Mouse (Mus musculus): ENCODE data around the gene Gm45753. TPM values are rescaled to one million over a fixed set of nuclear protein-coding genes. Genes with fewer than 3 reads are reported as not detected.

Gm45753 gene
- not detected for total RNA-seq (2023)

GRCm38 (mm10) chr8:45308366-45308765, at the start of gene Gm45753:
Gm45753 (minus strand) TSS chr8:45308466.

GRCm38 (mm10) chr8:45332685-45333409, 24.6 kb upstream of the Gm45753 start, which contains the start of gene Cyp4v3:
Cyp4v3 (minus strand) TSS chr8:45333216.

GRCm38 (mm10) chr8:45294687-45295086, 13.6 kb downstream of the Gm45753 start, which contains the start of gene Klkb1:
Klkb1 (minus strand) TSS chr8:45294859.

GRCm38 (mm10) chr8:45261920-45262319, 46.3 kb downstream of the Gm45753 start, which contains the start of gene F11:
F11 (minus strand) TSS chr8:45262031.

Other genes with a start within 250 kb of the Gm45753 start
- gene Mtnr1a, start 239.3 kb downstream of the Gm45753 start, total RNA-seq (2023) = not detected
- gene F11, start 46.4 kb downstream of the Gm45753 start, total RNA-seq (2023) = not detected
- not detected for gene Klkb1, start 13.6 kb downstream of the Gm45753 start, total RNA-seq (2023)
- 10 to 100 TPM; 22.3 to 24.4 TPM for gene Cyp4v3, start 24.8 kb upstream of the Gm45753 start, total RNA-seq (2023)
- gene Fam149a, start 73.8 kb upstream of the Gm45753 start, total RNA-seq (2023) = under 1 TPM; 0.76 to 0.88 TPM
- gene Tlr3, start 102.6 kb upstream of the Gm45753 start, total RNA-seq (2023) = 1 to 10 TPM; 4.5 to 5.8 TPM
- gene Sorbs2, start 199.3 kb upstream of the Gm45753 start, total RNA-seq (2023) = under 1 TPM in 1 of 2 experiments, not detected in 1; 0.24 TPM